Mouse (Mus musculus): ENCODE data around the gene Pdzd2. TPM values are rescaled to one million over a fixed set of nuclear protein-coding genes. Genes with fewer than 3 reads are reported as not detected.

Pdzd2 gene
- polyA plus RNA-seq (2015; fragmentation: Nextera tagmentation; extraction: Ambion mirVana) = 17.9 and 21.8 TPM in 2 replicates

GRCm38 (mm10) chr15:12739277-12740247 is at the start of gene Pdzd2:
Pdzd2 (minus strand) TSS chr15:12739924.
- H3K9ac ChIP-seq = peak within 1 kb of the TSS; percentile 74
- WGBS = under 1% methylated on average over 83 of the region's 83 CpGs
- H3K27ac ChIP-seq = peak within 1 kb of the TSS; percentile 74; the same call in 1 of the 2 replicates
- ATAC-seq (ENCODE audit: insufficient number of reproducible peaks, insufficient read depth, low FRiP score, low TSS enrichment, low read depth) = peak; percentile 96
- H3K36me3 ChIP-seq = no peaks in the 10 kb centered on the region
- peaks cover 35% of the 10 kb centered on the region for H3K27me3 ChIP-seq
- H3K9me3 ChIP-seq = no peaks in the 10 kb centered on the region
- peak within 1 kb of the TSS; percentile 64 for H3K4me3 ChIP-seq
- H3K4me1 ChIP-seq = peaks cover 32% of the 10 kb centered on the region
- H3K4me2 ChIP-seq = peak within 1 kb of the TSS; percentile 78

- H3K4me3 ChIP-seq = no peak overlapping the region
- no peak overlapping the region for H3K9ac ChIP-seq
- H3K27me3 ChIP-seq = no peaks in the 10 kb centered on the region
- H3K4me2 ChIP-seq = no peak overlapping the region
- H3K9me3 ChIP-seq = no peaks in the 10 kb centered on the region
- no peaks in the 10 kb centered on the region for H3K36me3 ChIP-seq
- H3K4me1 ChIP-seq = peaks cover 5% of the 10 kb centered on the region; the same call in 1 of the 2 replicates
- WGBS = 35% methylated on average over 10 of the region's 10 CpGs
- H3K27ac ChIP-seq = no peak overlapping the region
- no peak for ATAC-seq (ENCODE audit: insufficient number of reproducible peaks, insufficient read depth, low FRiP score, low TSS enrichment, low read depth)
These were observed 49.7 kb upstream of the Pdzd2 start for GRCm38 (mm10) chr15:12789406-12789867.

GRCm38 (mm10) chr15:12788536-12788935 is 48.8 kb upstream of the Pdzd2 start:
- WGBS = 75% methylated on average over 5 of the region's 5 CpGs
- Histone ChIP-seq H3K27me3 (no peaks in the 10 kb centered on the region), H3K36me3 (no peaks in the 10 kb centered on the region), H3K4me2 (no peak overlapping the region), H3K4me3 (no peak overlapping the region), H3K27ac (no peak overlapping the region), H3K9ac (no peak overlapping the region), H3K4me1 (peaks cover 5% of the 10 kb centered on the region; the same call in 1 of the 2 replicates), H3K9me3 (no peaks in the 10 kb centered on the region)
- no peak for ATAC-seq (ENCODE audit: insufficient number of reproducible peaks, insufficient read depth, low FRiP score, low TSS enrichment, low read depth)

- 74% methylated on average over 11 of the region's 16 CpGs for WGBS
- no peaks in the 10 kb centered on the region for H3K27me3 ChIP-seq
- no peaks in the 10 kb centered on the region for H3K4me1 ChIP-seq
- H3K27ac ChIP-seq = no peak overlapping the region
- H3K4me2 ChIP-seq = no peak overlapping the region
- H3K4me3 ChIP-seq = no peak overlapping the region
- no peaks in the 10 kb centered on the region for H3K36me3 ChIP-seq
- no peak overlapping the region for H3K9ac ChIP-seq
- H3K9me3 ChIP-seq = no peaks in the 10 kb centered on the region
- no peak for ATAC-seq (ENCODE audit: insufficient number of reproducible peaks, insufficient read depth, low FRiP score, low TSS enrichment, low read depth)
These were observed 42.1 kb upstream of the Pdzd2 start for GRCm38 (mm10) chr15:12781729-12782326.

GRCm38 (mm10) chr15:12781296-12781695 is 41.6 kb upstream of the Pdzd2 start:
- H3K4me1 ChIP-seq = no peaks in the 10 kb centered on the region
- no peak for ATAC-seq (ENCODE audit: insufficient number of reproducible peaks, insufficient read depth, low FRiP score, low TSS enrichment, low read depth)
- 84% methylated on average over 6 of the region's 6 CpGs for WGBS
- no peak overlapping the region for H3K4me2 ChIP-seq
- no peaks in the 10 kb centered on the region for H3K36me3 ChIP-seq
- H3K9me3 ChIP-seq = no peaks in the 10 kb centered on the region
- no peak overlapping the region for H3K9ac ChIP-seq
- no peak overlapping the region for H3K4me3 ChIP-seq
- no peak overlapping the region for H3K27ac ChIP-seq
- H3K27me3 ChIP-seq = no peaks in the 10 kb centered on the region

GRCm38 (mm10) chr15:12774149-12774753 is 34.5 kb upstream of the Pdzd2 start:
- no peaks in the 10 kb centered on the region for H3K27me3 ChIP-seq
- no peak overlapping the region for H3K27ac ChIP-seq
- H3K4me1 ChIP-seq = no peaks in the 10 kb centered on the region
- no peak overlapping the region for H3K9ac ChIP-seq
- 66% methylated on average over 11 of the region's 11 CpGs for WGBS
- ATAC-seq (ENCODE audit: insufficient number of reproducible peaks, insufficient read depth, low FRiP score, low TSS enrichment, low read depth) = no peak
- no peaks in the 10 kb centered on the region for H3K9me3 ChIP-seq
- no peak overlapping the region for H3K4me2 ChIP-seq
- no peak overlapping the region for H3K4me3 ChIP-seq
- no peaks in the 10 kb centered on the region for H3K36me3 ChIP-seq

GRCm38 (mm10) chr15:12770958-12771357 is 31.2 kb upstream of the Pdzd2 start:
- H3K4me1 ChIP-seq = no peaks in the 10 kb centered on the region
- H3K4me2 ChIP-seq = no peak overlapping the region
- H3K9me3 ChIP-seq = no peaks in the 10 kb centered on the region
- H3K27me3 ChIP-seq = no peaks in the 10 kb centered on the region
- ATAC-seq (ENCODE audit: insufficient number of reproducible peaks, insufficient read depth, low FRiP score, low TSS enrichment, low read depth) = no peak
- WGBS = 34% methylated on average over 7 of the region's 7 CpGs
- H3K9ac ChIP-seq = no peak overlapping the region
- no peak overlapping the region for H3K4me3 ChIP-seq
- no peak overlapping the region for H3K27ac ChIP-seq
- no peaks in the 10 kb centered on the region for H3K36me3 ChIP-seq

- H3K9me3 ChIP-seq = no peaks in the 10 kb centered on the region
- no peak overlapping the region for H3K27ac ChIP-seq
- no peak overlapping the region for H3K4me2 ChIP-seq
- H3K4me1 ChIP-seq = 0 out of 2 replicates have a peak, but pooled peaks cover 13% of the 10 kb centered on the region
- H3K27me3 ChIP-seq = no peaks in the 10 kb centered on the region
- no peak overlapping the region for H3K4me3 ChIP-seq
- WGBS = 74% methylated on average over 4 of the region's 4 CpGs
- no peaks in the 10 kb centered on the region for H3K36me3 ChIP-seq
- ATAC-seq (ENCODE audit: insufficient number of reproducible peaks, insufficient read depth, low FRiP score, low TSS enrichment, low read depth) = no peak
- no peak overlapping the region for H3K9ac ChIP-seq
These were observed 27.1 kb upstream of the Pdzd2 start for GRCm38 (mm10) chr15:12766848-12767247.

GRCm38 (mm10) chr15:12763147-12763546 is 23.4 kb upstream of the Pdzd2 start:
- no peaks in the 10 kb centered on the region for H3K36me3 ChIP-seq
- no peak overlapping the region for H3K27ac ChIP-seq
- no peaks in the 10 kb centered on the region for H3K27me3 ChIP-seq
- no peak overlapping the region for H3K4me3 ChIP-seq
- H3K4me2 ChIP-seq = no peak overlapping the region
- no peaks in the 10 kb centered on the region for H3K9me3 ChIP-seq
- 59% methylated on average over 10 of the region's 10 CpGs for WGBS
- no peak overlapping the region for H3K9ac ChIP-seq
- ATAC-seq (ENCODE audit: insufficient number of reproducible peaks, insufficient read depth, low FRiP score, low TSS enrichment, low read depth) = no peak
- H3K4me1 ChIP-seq = 0 out of 2 replicates have a peak, but pooled peaks cover 13% of the 10 kb centered on the region

- Histone ChIP-seq H3K9ac (no peak overlapping the region), H3K4me3 (no peak overlapping the region), H3K4me1 (0 out of 2 replicates have a peak, but pooled peaks cover 13% of the 10 kb centered on the region), H3K9me3 (no peaks in the 10 kb centered on the region), H3K27ac (no peak overlapping the region), H3K4me2 (no peak overlapping the region), H3K36me3 (no peaks in the 10 kb centered on the region), H3K27me3 (no peaks in the 10 kb centered on the region)
- 69% methylated on average over 11 of the region's 11 CpGs for WGBS
- ATAC-seq (ENCODE audit: insufficient number of reproducible peaks, insufficient read depth, low FRiP score, low TSS enrichment, low read depth) = no peak
These were observed 22.7 kb upstream of the Pdzd2 start for GRCm38 (mm10) chr15:12762258-12762913.

GRCm38 (mm10) chr15:12760747-12761146 is 21.0 kb upstream of the Pdzd2 start:
- Histone ChIP-seq H3K4me3 (no peak overlapping the region), H3K9me3 (no peaks in the 10 kb centered on the region), H3K9ac (no peak overlapping the region), H3K4me1 (0 out of 2 replicates have a peak, but pooled peaks cover 13% of the 10 kb centered on the region), H3K27ac (no peak overlapping the region), H3K27me3 (no peaks in the 10 kb centered on the region), H3K36me3 (no peaks in the 10 kb centered on the region), H3K4me2 (no peak overlapping the region)
- WGBS = 79% methylated on average over 6 of the region's 6 CpGs
- no peak for ATAC-seq (ENCODE audit: insufficient number of reproducible peaks, insufficient read depth, low FRiP score, low TSS enrichment, low read depth)
